Mouse (Mus musculus) layer of hippocampus, adult 11-12 months (tissue): Measurements from ENCODE around the gene Gm28308.

Experiments
- DNase-seq: peaks from one replicate; pipeline ENCODE4 v3.0.0; 2022; ENCODE audit warnings: low spot score

The Gm28308 gene

DNA sequence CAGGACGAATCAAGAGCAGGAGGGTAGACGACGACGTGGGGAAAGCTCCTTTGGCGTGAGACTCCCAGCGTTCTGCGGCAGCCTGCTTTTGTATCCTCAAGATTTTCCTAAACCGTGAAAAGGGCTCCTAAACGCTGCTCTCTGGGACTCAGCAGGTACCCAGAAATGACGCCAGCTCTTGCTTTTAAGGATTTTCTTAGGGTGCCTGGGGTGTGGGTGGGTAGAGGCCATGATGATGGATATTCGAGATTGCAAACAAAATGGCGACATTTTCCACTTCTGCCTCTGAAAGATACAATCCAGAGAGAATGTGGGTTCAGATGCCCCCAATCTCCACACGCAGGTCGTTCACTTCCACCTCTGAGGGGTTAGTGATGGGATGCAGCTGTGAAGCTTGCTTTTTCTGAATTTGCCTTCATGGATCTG is 45.4 kb downstream of the Gm28308 start:
- no peak for DNase-seq

DNA sequence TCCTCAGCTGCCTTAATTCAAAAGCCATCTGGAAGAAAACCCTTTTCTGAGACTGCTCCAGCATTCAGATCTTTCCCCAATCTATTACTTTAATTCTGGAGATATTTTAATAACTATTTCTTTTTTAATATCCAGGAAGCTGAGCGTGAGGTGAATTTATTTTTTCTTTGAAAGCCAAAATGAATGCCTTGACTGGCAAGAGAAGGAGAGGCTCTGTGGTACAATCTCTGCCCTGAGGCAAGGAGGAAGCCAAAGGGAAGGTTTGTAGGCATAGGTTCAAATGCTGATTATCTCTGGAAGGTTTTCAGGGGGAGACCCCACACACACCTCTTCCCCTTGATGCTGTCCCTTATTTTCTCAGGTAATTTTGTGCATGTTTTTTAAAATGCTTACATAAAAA is 46.0 kb downstream of the Gm28308 start:
- DNase-seq, result no peak

DNA sequence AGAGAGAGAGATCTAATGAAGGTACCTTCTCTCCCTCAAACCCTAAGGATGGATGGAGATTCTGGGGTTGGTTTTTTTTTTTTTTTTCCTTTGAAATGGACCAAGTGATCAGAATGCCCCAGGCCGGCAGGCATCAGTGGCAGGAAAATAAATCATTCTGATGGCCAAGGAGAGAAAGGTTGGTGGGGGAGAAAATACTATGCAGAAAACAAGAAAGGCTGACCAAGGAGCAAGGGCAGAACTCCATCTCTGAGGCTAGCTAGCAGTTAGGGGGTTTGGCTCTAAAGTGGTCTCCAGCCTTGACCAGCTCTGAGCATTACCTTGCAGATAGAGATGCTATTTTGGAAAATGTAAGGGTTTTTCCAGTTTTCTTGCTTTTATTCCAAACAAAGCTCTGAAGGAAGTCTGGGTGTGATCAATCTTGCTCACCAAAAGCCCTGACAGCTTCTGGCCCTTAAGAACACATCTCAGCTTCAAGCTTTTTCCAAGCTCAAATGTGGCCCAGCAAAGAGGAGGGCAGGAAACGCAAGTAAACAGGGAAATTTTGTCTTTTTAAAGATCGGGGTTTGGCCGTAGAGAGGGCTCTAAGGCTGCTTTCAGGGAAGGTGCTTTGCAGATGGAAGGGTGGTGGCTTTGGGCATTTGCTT is 46.6 kb downstream of the Gm28308 start:
- no peak for DNase-seq

- DNase-seq, result no peak
These were observed 47.4 kb downstream of the Gm28308 start for GRCm38 (mm10) chr6:52165441-52166370.

DNA sequence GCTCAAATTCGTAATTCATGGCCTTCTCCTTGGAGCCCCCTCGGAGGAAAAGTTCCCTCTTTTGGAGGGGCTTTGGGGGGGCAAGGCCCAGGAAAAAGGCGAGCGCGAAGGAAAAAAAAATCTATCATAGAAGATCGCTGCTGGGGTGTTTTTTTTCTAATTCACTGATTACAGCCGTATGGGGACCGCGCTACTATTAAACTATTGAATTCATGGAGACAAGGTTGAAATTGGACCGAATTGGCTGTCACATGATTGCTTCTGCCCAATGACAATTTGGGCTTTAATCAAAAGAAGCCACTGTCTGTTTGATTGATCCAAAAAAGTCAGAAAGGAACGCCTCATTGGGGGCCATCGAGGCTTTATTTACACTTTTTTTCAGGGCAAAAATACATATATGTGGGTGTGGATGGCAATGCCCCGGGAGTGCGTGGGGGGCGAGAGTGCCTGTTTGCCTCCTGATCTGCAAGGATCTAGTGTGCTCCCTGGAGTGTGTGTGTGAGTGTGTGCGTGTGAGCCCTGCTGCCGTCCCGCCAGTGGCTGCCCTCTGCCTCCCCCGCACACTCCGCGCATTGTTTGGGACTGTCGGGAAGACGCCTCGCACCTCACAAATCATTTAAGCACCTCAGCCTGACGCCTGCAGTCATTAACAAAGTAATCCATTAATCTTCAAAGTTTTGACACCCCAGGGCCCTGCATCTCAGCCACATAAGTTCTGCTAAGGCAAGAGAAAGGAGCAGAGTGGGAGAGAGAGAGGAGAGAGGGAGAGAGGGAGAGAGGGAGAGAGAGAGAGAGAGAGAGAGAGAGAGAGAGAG is 48.3 kb downstream of the Gm28308 start, which contains the start of gene Hoxa2:
Gene Hoxa2 (minus strand): TSS at position 206 of the 815 bp plus-strand sequence.
- DNase-seq, result no peak

DNA sequence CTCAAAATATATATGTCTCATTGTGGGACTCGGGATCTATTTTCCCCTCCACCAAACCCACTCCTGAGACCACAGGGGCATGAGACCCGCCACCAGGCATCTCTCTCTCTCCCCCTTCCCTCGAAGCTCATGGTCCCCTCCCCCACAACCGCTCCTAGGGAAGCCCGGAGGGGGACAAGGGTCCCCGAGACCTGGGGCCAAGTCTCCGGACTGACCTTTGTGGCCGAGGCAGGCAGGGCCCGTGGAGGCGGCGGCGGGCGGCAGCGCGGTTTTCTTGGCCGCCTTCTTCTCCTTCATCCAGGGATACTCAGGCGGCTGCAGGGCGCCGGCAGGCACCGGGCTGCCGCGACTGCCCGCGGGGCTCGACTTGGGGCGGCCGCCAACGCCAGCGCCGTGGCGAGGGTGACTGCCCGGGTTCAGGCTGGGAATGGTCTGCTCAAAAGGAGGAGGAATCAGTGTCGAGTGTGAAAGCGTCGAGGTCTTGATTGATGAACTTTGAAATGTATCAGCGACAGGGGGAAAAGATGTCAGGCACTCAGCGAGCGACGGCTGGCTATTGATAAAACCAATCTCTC is 49.0 kb downstream of the Gm28308 start:
- no peak for DNase-seq

GRCm38 (mm10) chr6:52163366-52164031 is 49.6 kb downstream of the Gm28308 start:
- DNase-seq, result no peak

DNA sequence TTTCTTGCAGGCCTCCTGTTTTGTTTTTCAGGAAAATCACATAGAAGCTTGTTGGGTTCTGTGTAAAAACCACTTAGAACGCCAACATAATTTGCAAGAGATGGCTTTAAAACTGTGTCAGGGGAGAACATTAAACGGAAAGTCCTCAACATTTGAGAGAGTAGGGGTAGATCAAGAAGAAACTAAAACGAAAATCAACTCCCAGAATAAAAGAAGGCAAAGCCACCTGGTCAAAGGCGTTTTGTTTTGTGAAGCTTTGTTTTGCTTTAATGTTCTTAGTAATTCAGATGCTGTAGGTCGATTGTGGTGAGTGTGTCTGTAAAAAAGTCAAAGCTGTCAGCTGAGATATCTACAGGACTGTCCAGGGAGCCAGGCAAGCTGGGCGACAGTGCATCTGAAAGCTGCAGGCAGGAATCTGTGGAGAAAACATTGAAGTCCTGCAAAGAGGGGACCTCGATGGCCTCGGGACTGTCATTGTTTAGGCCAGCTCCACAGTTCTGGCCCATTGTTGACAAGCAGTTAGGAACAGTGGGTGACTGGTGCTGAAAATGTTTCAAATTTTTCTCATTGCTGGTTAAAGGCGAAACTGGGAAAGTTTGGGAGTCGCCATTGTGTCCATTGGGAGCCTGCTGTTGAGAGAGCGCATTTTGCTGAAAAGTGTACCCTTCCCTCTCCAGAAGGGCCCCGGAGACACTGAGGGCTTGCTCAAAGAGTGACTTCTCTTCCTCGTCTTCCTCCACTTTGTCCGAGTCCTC is 50.4 kb downstream of the Gm28308 start:
- no peak for DNase-seq

DNA sequence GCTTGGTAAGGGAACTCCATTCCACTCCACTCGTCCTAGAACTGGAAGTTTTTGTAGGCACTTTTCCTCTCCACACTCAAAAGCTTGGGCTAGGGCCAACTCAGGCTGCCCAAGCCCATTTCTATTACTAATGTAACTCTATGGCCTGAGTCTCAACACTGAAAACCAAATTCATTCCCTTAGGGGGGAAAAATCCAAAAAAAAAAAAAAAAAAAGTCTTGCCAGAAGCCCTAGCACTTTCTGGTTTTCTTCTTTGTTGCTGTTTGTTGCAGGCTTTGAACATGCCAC is 51.1 kb downstream of the Gm28308 start:
- DNase-seq, result no peak

DNA sequence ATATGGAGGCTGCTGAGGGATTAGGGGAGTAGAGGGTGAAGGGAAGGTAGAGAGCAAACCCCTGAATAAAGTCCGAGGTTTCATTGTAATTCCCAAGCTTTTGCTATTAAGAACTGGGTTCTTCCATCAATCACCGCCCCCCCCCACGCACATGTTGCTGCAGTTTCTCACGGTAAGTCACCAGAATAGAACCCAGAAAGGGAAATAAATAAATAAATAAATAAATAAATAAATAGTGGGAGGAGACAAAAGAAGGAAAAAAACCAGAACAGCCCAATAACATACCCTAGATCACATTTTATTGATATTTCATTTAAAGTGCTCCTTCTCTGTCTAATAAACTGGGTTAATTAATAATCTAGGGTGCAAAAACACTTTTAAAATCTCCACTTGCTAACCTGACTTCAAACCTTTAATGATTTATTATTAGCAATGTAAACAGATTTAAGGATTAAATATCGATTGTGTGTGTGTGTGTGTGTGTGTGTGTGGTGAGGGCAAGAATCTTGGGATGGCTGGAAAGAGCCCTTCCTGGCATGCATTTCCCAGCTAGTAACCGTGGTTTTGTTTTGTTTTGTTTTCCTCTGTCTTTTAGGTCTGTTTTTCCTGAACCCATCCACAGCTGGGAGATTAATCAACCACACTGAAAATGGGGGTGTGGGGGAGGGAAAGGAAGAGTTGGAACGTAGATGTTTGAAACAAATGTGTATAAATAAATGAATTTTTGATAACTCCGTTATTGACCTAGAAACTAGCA is 51.6 kb downstream of the Gm28308 start:
- no peak for DNase-seq

- DNase-seq, result no peak
These were observed 52.4 kb downstream of the Gm28308 start for GRCm38 (mm10) chr6:52160511-52161335.

GRCm38 (mm10) chr6:52159979-52160378 is 53.2 kb downstream of the Gm28308 start:
- no peak for DNase-seq

DNA sequence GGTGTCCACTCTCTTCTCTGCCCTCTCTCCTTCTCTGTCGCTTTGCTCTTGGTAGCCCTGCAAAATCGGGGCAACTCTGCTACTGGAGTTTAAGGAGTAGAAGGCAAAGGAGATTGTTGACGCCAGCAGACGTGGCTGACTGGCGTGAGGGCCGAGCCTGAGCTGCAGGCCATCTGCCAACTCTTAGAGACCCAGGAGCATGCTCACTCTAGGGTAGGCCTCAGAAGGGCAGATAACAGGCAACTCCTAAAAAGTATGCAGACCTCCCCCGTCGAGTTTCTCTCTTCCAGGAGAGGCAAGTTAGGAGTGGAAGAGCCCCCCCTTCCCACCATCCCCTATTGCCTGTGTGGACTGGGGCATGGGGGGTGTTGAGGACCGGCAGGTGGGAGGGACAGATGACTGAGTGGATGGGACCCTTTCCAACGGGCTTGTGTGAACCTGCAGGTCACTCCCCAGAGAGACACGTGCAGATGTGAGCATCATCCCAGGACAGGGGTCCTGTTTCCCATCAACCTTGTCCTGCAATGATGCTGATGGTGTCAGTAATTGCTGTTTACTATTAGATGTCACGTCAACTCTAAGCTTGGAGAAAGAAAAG is 53.9 kb downstream of the Gm28308 start:
- no peak for DNase-seq

DNA sequence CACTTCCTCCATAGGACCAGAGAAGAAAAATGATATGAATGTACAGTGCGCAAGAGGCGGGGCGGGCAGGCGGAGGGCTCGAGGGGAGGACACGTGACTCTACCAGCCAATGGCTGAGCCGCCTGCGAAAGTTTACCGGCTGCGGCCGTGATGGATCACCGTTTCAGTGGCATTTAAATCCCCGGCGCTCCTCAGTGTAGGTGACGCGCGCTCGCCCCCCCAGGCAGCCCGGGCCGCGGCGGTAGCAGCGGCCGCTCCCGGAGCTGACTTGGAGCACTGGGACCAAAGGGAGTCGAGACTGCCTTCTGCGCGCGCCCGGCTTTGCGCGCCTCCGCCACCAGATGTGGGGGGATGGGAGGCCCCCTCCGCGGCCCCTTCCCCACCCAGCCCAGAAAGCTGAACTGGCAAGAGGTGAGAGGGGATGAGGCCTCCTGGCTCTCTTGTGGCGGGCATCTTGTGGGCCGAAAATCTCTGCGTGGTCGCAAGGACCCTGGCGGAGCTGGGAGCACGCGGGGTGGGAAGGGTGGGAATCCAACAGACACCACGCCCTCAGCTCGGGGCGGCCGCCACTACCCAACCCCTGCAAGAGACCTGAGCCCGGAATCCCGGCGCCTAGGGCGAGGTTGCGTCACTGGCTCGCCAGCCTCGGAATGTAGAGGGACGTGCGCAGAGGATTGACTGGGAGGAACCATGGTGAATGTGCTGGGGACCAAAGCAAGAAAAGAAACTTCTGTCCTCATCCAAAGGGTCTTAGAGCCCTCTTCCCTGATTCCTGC is 54.7 kb downstream of the Gm28308 start, which contains the start of gene Hoxa1:
Gene Hoxa1 (minus strand): TSS at position 42 of the 776 bp plus-strand sequence.
- DNase-seq, result no peak

DNA sequence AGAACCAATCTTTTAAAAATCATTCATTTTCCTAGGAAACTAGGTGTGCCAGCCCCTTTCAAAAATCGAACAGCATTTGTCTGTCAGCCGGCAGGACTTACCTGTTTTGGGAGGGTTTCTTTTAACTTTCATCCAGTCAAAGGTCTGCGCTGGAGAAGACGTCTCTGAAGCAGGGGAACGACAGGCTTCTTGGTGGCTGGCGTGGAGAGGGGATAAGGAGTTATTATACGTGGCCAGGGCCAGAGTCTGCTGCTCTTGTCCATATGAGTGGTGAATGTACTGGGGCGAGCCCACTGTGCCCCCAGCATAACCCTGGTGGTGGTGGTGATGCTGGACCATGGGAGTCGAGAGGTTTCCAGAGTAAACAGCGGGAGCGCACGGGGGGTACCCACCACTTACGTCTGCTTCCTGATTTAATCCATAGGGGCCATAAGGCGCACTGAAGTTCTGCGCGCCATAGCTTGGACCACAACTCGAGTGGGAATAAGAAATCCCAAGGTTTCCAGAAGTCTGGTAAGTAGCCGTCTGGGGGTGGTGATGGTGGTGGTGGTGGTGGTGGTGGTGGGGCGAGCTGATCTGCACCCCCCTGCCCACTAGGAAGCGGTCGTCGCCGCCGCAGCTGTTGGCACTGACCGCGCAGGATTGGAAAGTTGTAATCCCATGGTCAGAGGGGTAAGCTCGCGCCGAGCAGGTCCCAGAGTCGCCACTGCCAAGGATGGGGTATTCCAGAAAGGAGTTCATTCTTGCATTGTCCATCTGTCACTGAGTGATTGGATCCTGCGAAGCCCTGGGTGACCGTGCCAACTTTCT is 55.5 kb downstream of the Gm28308 start:
- no peak for DNase-seq

- DNase-seq, result no peak
These were observed 56.5 kb downstream of the Gm28308 start for GRCm38 (mm10) chr6:52156551-52157200.

GRCm38 (mm10) chr6:52155471-52155870 is 57.7 kb downstream of the Gm28308 start:
- no peak for DNase-seq
